Mouse (Mus musculus) liver, postnatal 0 days (tissue): Measurements from ENCODE around the gene Eif2d.

Source experiments
- CTCF ChIP-seq: sonication (generic); IDR thresholded peaks from 2 replicates; pipeline ENCODE4 v1.5.1; 2016; ENCODE audit warnings: antibody characterized with exemption, low read depth
- EP300 ChIP-seq: IDR thresholded peaks from 2 replicates; pipeline ENCODE4 v1.6.1; 2016; ENCODE audit warnings: antibody characterized with exemption, low read depth, mild to moderate bottlenecking

- no peak for TF ChIP-seq CTCF
- no peak for TF ChIP-seq EP300
Measured at GRCm38 (mm10) chr1:131134942-131135522, 17.9 kb upstream of the Eif2d start.
